In the genomic region with DNA sequence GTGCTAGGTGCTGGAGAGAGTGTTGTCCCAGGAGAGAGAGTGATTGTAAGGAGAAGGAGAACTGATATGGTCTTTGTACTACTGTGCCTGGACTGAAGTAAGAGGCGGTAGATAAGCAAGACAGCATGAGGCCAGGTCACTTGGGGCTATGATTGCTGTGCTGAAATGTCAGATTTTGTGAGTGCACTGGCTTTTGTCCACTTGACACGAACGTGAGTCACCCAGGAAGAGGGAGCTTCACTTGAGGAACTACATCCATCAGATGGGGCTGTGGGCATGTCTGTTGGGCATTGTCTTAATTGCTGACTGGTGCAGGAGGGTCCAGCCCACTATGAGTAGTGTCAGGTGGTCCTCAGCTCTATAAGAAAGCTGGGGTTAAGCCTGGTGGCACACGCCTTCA, we compare ENCODE assay signal across 27 mouse cellular contexts.
DNase-seq lines count a peak whose midpoint lies in the region; ATAC-seq lines count a peak whose summit lies in the region.
"Had no signal": no experiment of that assay in that cellular context is flagged by ENCODE, and none has a peak within 500 bp of the region (broad histone marks: within the 10 kb centered on the region; RNA-seq: fewer than 3 reads in every experiment).

No protein-coding gene starts in this region.

- H3K4me3 ChIP-seq in intestine, embryonic 15.5 days (replicated peaks): no peak overlapping the region
- H3K4me3 ChIP-seq in forebrain, embryonic 14.5 days (ENCODE audit: low read depth, low read length): no peak overlapping the region
- H3K4me3 ChIP-seq: erythroblast, embryonic 14.5 days; hindbrain, embryonic 15.5 days; left cerebral cortex, adult 2 months; limb, embryonic 12.5 days; stomach, embryonic 15.5 days had no signal

- H3K4me2 ChIP-seq in intestine, embryonic 15.5 days (replicated peaks): no peak overlapping the region
- H3K4me2 ChIP-seq in forebrain, embryonic 14.5 days (ENCODE audit: low read length): no peak overlapping the region
- H3K4me2 ChIP-seq: hindbrain, embryonic 15.5 days; limb, embryonic 12.5 days; liver, embryonic 11.5 days; stomach, embryonic 15.5 days had no signal

- no peaks in the 10 kb centered on the region for H3K9me3 ChIP-seq in intestine, embryonic 15.5 days
- H3K9me3 ChIP-seq in forebrain, embryonic 14.5 days (replicated peaks; ENCODE audit: control insufficient read depth, low read length): no peaks in the 10 kb centered on the region
- H3K9me3 ChIP-seq: hindbrain, embryonic 15.5 days; limb, embryonic 12.5 days; stomach, embryonic 15.5 days had no signal

- H3K9ac ChIP-seq in intestine, embryonic 15.5 days: no peak overlapping the region
- no peak overlapping the region for H3K9ac ChIP-seq in forebrain, embryonic 14.5 days (ENCODE audit: low read length)
- H3K9ac ChIP-seq: forebrain, postnatal 0 days; hindbrain, embryonic 15.5 days; limb, embryonic 12.5 days; liver, postnatal 0 days; stomach, embryonic 15.5 days had no signal

- WGBS in intestine, embryonic 15.5 days: 64% methylated on average over 4 of the region's 4 CpGs
- WGBS in forebrain, embryonic 14.5 days: 84% methylated on average over 4 of the region's 4 CpGs

- no peaks in the 10 kb centered on the region for H3K36me3 ChIP-seq in intestine, embryonic 15.5 days
- no peaks in the 10 kb centered on the region for H3K36me3 ChIP-seq in forebrain, embryonic 14.5 days (ENCODE audit: control insufficient read depth, insufficient read depth, low read length)
- H3K36me3 ChIP-seq: hindbrain, embryonic 15.5 days; limb, embryonic 12.5 days; stomach, embryonic 15.5 days had no signal

- H3K27ac ChIP-seq in intestine, embryonic 15.5 days: no peak overlapping the region
- no peak overlapping the region for H3K27ac ChIP-seq in forebrain, embryonic 14.5 days (ENCODE audit: low read depth, low read length)
- H3K27ac ChIP-seq: hindbrain, embryonic 15.5 days; left cerebral cortex, adult 2 months; limb, embryonic 12.5 days; stomach, embryonic 15.5 days had no signal

- no peaks in the 10 kb centered on the region for H3K27me3 ChIP-seq in intestine, embryonic 15.5 days (replicated peaks)
- H3K27me3 ChIP-seq in forebrain, embryonic 14.5 days (replicated peaks; ENCODE audit: control insufficient read depth, insufficient read depth, low read length): no peaks in the 10 kb centered on the region
- H3K27me3 ChIP-seq: hindbrain, embryonic 15.5 days; limb, embryonic 12.5 days; stomach, embryonic 15.5 days had no signal

- peak; percentile 74 for DNase-seq in adrenal gland, adult 2 months
- no peak for DNase-seq in adrenal gland, postnatal 4 days (ENCODE audit: low spot score in 2 of 2)
- DNase-seq in 3T3-L1 (ENCODE audit: low read depth, low spot score): peak; percentile 48
- peak; percentile 33 for DNase-seq in adrenal gland, postnatal 14 days
- DNase-seq in forebrain, embryonic 14.5 days (ENCODE audit: low spot score): no peak
- no peak for DNase-seq in urinary bladder, postnatal 25 days (ENCODE audit: low spot score)
- DNase-seq in thymus, postnatal 10 days (ENCODE audit: low spot score in 2 of 2): no peak
- DNase-seq: cerebellum, adult 11-12 months; cerebellum, adult 9-11 months; embryo, embryonic 11 days; forebrain, postnatal 0 days; heart, postnatal 4 days; kidney, adult 8-10 months; kidney, postnatal 10 days; liver, postnatal 0 days; lung, postnatal 36 days; midbrain, embryonic 14.5 days; retina, postnatal 1 day; right cerebral cortex, postnatal 14 days; thymus, postnatal 14 days had no signal

- peak; percentile 20; the same call in 1 of the 2 replicates for ATAC-seq in intestine, embryonic 15.5 days
- no peak for ATAC-seq in forebrain, embryonic 14.5 days
- ATAC-seq: forebrain, postnatal 0 days; liver, postnatal 0 days had no signal

- H3K4me1 ChIP-seq in intestine, embryonic 15.5 days (replicated peaks): peaks cover 33% of the 10 kb centered on the region
- peaks cover 35% of the 10 kb centered on the region for H3K4me1 ChIP-seq in forebrain, embryonic 14.5 days (ENCODE audit: control insufficient read depth, insufficient read depth, low read length)

Comparison
In these comparisons a context has a peak if more than half of its experiments do, and no peak if none do; other contexts are left out.
1. DNase-seq: peak in adrenal gland, adult 2 months (single experiment), 3T3-L1 (single experiment) and adrenal gland, postnatal 14 days (single experiment); none in adrenal gland, postnatal 4 days (0 of 2), forebrain, embryonic 14.5 days (single experiment), urinary bladder, postnatal 25 days (single experiment) and thymus, postnatal 10 days (0 of 2).